Mouse (Mus musculus): ENCODE results near the gene Fktn. TPM values are rescaled to one million over a fixed set of nuclear protein-coding genes. Genes with fewer than 3 reads are reported as not detected.
"Not testable (repeated sequence)": the region's sequence is repeated elsewhere in the genome, so short reads cannot be mapped to it uniquely, and the experiment has no call there.

Fktn gene
- polyA plus RNA-seq (2015; fragmentation: Nextera tagmentation; extraction: Ambion mirVana) = 13.6 and 16.3 TPM in 2 replicates

DNA sequence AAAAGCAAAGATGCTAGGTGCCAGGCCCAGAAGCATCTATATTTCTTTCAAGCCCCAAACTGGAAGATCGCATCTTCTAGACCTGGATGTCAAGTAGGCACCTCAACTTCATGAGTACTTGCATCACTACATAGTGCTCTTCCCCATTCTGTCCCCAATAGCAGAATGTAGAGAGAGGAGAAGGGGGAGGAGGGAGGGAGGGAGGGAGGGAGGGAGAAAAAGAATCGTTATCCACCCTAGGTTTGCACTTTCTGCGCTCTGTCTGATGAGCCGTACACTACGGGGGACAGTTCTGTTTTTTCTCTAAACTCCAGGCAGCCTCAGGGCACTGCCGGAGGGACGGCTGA lies at the start of gene Fktn:
Gene Fktn (plus strand): TSS at position 295 of the 347 bp plus-strand sequence.
- Histone ChIP-seq H3K4me2 (ENCODE audit: low read length) (peak within 1 kb of the TSS; percentile 78), H3K4me1 (replicated peaks; ENCODE audit: insufficient read depth, low read length) (no peaks in the 10 kb centered on the region), H3K27me3 (ENCODE audit: insufficient read depth, low read length) (no peaks in the 10 kb centered on the region), H3K36me3 (ENCODE audit: insufficient read depth, low read length) (no peaks in the 10 kb centered on the region), H3K27ac (peak within 1 kb of the TSS; percentile 79), H3K4me3 (replicated peaks; ENCODE audit: low read depth, low read length) (peak within 1 kb of the TSS; percentile 89), H3K9me3 (replicated peaks; ENCODE audit: low read length) (no peaks in the 10 kb centered on the region), H3K9ac (ENCODE audit: low read depth, low read length) (peak within 1 kb of the TSS; percentile 80)
- ATAC-seq (replicated peaks; ENCODE audit: low FRiP score, low read depth) = peak; percentile 72
- no peak for TF ChIP-seq CTCF (IDR thresholded peaks at IDR 0.05; ENCODE audit: low read depth)
- WGBS = 9% methylated on average over 7 of the region's 7 CpGs
- no peak for DNase-seq (ENCODE audit: low spot score)

DNA sequence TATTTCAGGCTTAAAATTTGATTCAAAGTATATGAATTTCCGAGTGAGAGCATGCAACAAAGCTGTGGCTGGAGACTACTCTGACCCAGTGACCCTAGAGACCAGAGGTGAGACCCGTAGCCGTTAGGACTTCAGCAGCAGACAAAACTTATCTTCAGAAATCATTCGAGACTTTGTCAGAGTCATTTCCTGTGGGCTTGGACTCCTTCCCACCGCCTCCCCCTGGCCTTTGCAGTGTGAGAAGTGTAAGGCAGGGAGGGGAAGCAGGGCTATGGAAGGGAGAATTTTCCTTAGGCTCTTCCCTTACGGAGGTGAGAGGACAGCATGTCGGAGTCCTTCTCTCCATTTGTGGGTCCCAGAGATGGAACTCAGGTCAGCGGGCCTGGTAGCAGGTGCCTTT lies 31.7 kb upstream of the Fktn start:
- Histone ChIP-seq H3K27me3 (ENCODE audit: insufficient read depth, low read length) (no peaks in the 10 kb centered on the region), H3K4me2 (ENCODE audit: low read length) (no peak overlapping the region), H3K27ac (no peak overlapping the region), H3K9me3 (replicated peaks; ENCODE audit: low read length) (no peaks in the 10 kb centered on the region), H3K36me3 (ENCODE audit: insufficient read depth, low read length) (0 out of 2 replicates have a peak, but pooled peaks cover 4% of the 10 kb centered on the region), H3K4me1 (replicated peaks; ENCODE audit: insufficient read depth, low read length) (no peaks in the 10 kb centered on the region), H3K4me3 (replicated peaks; ENCODE audit: low read depth, low read length) (no peak overlapping the region), H3K9ac (ENCODE audit: low read depth, low read length) (no peak overlapping the region)
- no peak for TF ChIP-seq CTCF (IDR thresholded peaks at IDR 0.05; ENCODE audit: low read depth)
- no peak for DNase-seq (ENCODE audit: low spot score)
- WGBS = 67% methylated on average over 8 of the region's 8 CpGs
- ATAC-seq (replicated peaks; ENCODE audit: low FRiP score, low read depth) = no peak

DNA sequence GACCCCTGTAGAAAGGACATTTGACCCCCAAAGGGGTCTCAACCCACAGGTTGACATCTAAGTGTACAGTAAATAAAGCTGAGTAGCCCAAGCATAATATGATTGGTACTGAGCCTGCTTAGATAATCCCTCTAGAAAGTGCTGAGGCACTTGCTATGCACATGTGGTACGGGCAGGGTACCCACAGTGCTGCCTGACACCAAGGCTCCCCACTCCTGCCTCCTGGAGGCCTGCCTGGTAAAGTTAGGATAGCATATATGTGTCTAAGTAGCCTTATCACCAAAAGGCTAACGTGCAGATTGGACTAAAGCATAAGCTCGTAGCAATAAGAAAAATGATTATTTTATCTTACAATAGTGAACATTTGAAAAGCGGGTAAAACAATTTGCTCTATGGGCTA lies 24.8 kb upstream of the Fktn start:
- no peaks in the 10 kb centered on the region for H3K27me3 ChIP-seq (ENCODE audit: insufficient read depth, low read length)
- no peak overlapping the region for H3K4me3 ChIP-seq (replicated peaks; ENCODE audit: low read depth, low read length)
- DNase-seq (ENCODE audit: low spot score) (no peak), ATAC-seq (replicated peaks; ENCODE audit: low FRiP score, low read depth) (no peak)
- H3K9me3 ChIP-seq (replicated peaks; ENCODE audit: low read length) = no peaks in the 10 kb centered on the region
- no peak overlapping the region for H3K9ac ChIP-seq (ENCODE audit: low read depth, low read length)
- no peak for TF ChIP-seq CTCF (IDR thresholded peaks at IDR 0.05; ENCODE audit: low read depth)
- H3K27ac ChIP-seq = no peak overlapping the region
- 90% methylated on average over 4 of the region's 4 CpGs for WGBS
- no peaks in the 10 kb centered on the region for H3K4me1 ChIP-seq (replicated peaks; ENCODE audit: insufficient read depth, low read length)
- H3K4me2 ChIP-seq (ENCODE audit: low read length) = no peak overlapping the region
- 0 out of 2 replicates have a peak, but pooled peaks cover 1% of the 10 kb centered on the region for H3K36me3 ChIP-seq (ENCODE audit: insufficient read depth, low read length)

DNA sequence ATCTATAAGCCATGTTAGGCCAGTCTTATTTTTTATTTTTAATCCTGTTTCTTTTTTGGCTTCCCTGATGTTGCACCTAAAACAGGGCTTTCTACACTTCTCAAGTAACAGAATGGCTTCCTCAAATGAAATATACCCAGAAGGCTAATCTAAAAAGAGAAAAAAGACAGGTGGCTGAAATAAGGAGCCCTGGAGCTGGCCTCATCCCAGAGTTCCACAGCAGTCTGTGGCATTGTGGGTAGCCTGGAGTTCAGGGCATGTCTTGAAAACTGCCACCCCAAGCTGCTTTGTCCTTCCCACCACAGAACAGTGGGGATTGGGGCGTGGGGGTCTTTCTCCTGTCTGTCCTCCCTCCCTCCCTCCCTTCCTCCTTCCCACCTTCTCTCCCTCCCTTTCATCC lies 22.4 kb upstream of the Fktn start:
- 73% methylated on average over 1 of the region's 1 CpGs for WGBS
- H3K27me3 ChIP-seq (ENCODE audit: insufficient read depth, low read length) = no peaks in the 10 kb centered on the region
- no peak for TF ChIP-seq CTCF (IDR thresholded peaks at IDR 0.05; ENCODE audit: low read depth)
- ATAC-seq (replicated peaks; ENCODE audit: low FRiP score, low read depth) (no peak), DNase-seq (ENCODE audit: low spot score) (no peak)
- no peak overlapping the region for H3K27ac ChIP-seq
- no peak overlapping the region for H3K4me3 ChIP-seq (replicated peaks; ENCODE audit: low read depth, low read length)
- no peak overlapping the region for H3K9ac ChIP-seq (ENCODE audit: low read depth, low read length)
- H3K9me3 ChIP-seq (replicated peaks; ENCODE audit: low read length) = no peaks in the 10 kb centered on the region
- H3K4me1 ChIP-seq (replicated peaks; ENCODE audit: insufficient read depth, low read length) = no peaks in the 10 kb centered on the region
- H3K4me2 ChIP-seq (ENCODE audit: low read length) = no peak overlapping the region
- H3K36me3 ChIP-seq (ENCODE audit: insufficient read depth, low read length) = 0 out of 2 replicates have a peak, but pooled peaks cover 5% of the 10 kb centered on the region

DNA sequence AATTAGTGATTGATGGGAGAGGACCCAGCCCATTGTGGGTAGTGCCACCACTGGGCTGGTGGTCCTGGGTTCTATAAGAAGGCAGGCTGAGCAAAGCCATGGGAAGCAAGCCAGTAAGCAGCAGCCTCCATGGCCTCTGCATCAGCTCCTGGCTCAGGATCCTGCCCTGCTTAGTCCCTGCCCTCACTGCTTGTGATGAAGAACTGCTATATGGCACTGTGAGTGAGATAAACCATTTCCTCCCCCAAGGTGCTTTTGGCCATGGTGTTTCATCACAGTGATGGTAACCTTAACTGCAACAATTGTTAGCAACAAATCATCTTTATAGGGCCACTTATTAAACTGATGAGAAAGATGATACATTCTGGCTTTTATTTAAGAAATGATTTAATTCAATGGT lies 4.6 kb upstream of the Fktn start:
- not testable (repeated sequence) for H3K4me2 ChIP-seq (ENCODE audit: low read length); H3K4me3 ChIP-seq (replicated peaks; ENCODE audit: low read depth, low read length); DNase-seq (ENCODE audit: low spot score); H3K9me3 ChIP-seq (replicated peaks; ENCODE audit: low read length); H3K9ac ChIP-seq (ENCODE audit: low read depth, low read length); H3K27ac ChIP-seq; H3K4me1 ChIP-seq (replicated peaks; ENCODE audit: insufficient read depth, low read length); H3K36me3 ChIP-seq (ENCODE audit: insufficient read depth, low read length); ATAC-seq (replicated peaks; ENCODE audit: low FRiP score, low read depth); H3K27me3 ChIP-seq (ENCODE audit: insufficient read depth, low read length)

DNA sequence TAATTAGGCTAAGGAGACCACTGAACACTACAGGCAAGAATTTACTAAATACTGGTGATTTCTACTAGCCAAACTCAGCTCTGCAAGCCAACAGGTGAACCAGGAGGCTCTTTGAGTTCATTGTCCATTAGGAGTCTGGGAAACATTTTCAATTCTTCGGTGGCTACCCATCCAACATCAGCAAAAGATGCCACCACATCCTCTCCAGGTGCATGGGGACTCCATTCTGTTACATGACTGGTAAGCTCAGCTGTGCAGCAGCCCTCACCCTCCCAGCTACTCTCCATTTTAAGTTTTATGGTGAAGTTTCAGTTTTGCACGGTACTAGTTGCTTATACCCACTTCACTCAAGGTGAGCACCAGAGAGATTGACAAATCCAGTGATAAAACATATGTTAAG lies 3.8 kb upstream of the Fktn start:
- Histone ChIP-seq H3K4me3 (replicated peaks; ENCODE audit: low read depth, low read length) (no peak overlapping the region), H3K27ac (no peak overlapping the region), H3K9ac (ENCODE audit: low read depth, low read length) (no peak overlapping the region), H3K4me2 (ENCODE audit: low read length) (no peak overlapping the region), H3K4me1 (replicated peaks; ENCODE audit: insufficient read depth, low read length) (no peaks in the 10 kb centered on the region), H3K36me3 (ENCODE audit: insufficient read depth, low read length) (no peaks in the 10 kb centered on the region), H3K27me3 (ENCODE audit: insufficient read depth, low read length) (no peaks in the 10 kb centered on the region), H3K9me3 (replicated peaks; ENCODE audit: low read length) (no peaks in the 10 kb centered on the region)
- no peak for ATAC-seq (replicated peaks; ENCODE audit: low FRiP score, low read depth)
- WGBS = 88% methylated on average over 2 of the region's 2 CpGs
- DNase-seq (ENCODE audit: low spot score) = no peak
- TF ChIP-seq CTCF (IDR thresholded peaks at IDR 0.05; ENCODE audit: low read depth) = no peak

DNA sequence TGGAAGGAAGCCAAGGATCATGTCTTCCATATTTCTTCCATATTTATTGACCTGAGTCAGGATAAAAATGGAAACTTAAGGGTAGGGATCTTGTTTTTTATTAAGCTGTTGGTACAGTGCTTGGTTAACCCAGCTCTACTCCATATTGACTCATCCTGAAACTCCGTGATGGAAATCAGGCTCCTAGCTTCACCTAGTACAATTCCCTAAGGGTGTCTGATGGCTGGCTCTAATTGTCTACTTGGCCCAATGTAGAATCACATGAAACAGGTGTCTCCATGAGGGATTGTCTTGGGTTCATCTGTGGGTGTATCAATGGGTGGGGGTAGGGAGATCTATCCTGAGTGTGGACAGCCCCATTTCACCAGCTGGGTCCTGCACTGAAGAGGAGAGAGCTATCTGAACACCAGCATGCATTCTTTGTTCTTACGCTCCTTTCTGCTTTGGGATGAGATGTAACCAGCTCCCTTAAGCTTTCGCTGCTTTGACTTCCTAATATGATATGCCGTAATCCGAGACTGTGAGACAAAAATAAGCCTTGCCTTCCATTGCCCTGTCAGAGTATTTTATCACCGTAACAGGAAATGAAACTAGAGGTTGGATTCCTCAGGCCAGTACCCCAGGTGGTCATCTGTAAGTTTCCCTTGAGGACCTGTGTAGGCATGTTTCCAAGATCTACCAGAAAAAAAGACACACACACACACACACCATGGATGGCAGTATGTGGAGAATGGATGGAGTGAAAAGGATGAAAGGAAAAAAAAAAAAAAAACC lies 3.1 kb upstream of the Fktn start:
- no peak overlapping the region for H3K9ac ChIP-seq (ENCODE audit: low read depth, low read length)
- H3K36me3 ChIP-seq (ENCODE audit: insufficient read depth, low read length) = no peaks in the 10 kb centered on the region
- DNase-seq (ENCODE audit: low spot score) = no peak
- H3K9me3 ChIP-seq (replicated peaks; ENCODE audit: low read length) = no peaks in the 10 kb centered on the region
- no peak overlapping the region for H3K27ac ChIP-seq
- no peak overlapping the region for H3K4me2 ChIP-seq (ENCODE audit: low read length)
- H3K4me3 ChIP-seq (replicated peaks; ENCODE audit: low read depth, low read length) = no peak overlapping the region
- no peak for TF ChIP-seq CTCF (IDR thresholded peaks at IDR 0.05; ENCODE audit: low read depth)
- H3K4me1 ChIP-seq (replicated peaks; ENCODE audit: insufficient read depth, low read length) = no peaks in the 10 kb centered on the region
- 67% methylated on average over 6 of the region's 6 CpGs for WGBS
- no peak for ATAC-seq (replicated peaks; ENCODE audit: low FRiP score, low read depth)
- H3K27me3 ChIP-seq (ENCODE audit: insufficient read depth, low read length) = no peaks in the 10 kb centered on the region
